Mouse (Mus musculus) midbrain, embryonic 10.5 days (tissue): Measurements from ENCODE around the gene Slc5a2. TPM values are rescaled to one million over a fixed set of nuclear protein-coding genes. Genes with fewer than 3 reads are reported as not detected.

ENCODE experiments used
- DNase-seq: peaks from one replicate; pipeline ENCODE4 v3.0.0-alpha.2; 2017; ENCODE audit warnings: low spot score
- H3K27ac ChIP-seq: fragments of 300-500 bp; sonication (generic); replicated peaks from 2 replicates; pipeline ENCODE4 v1.5.1; 2016; ENCODE audit warnings: mild to moderate bottlenecking
- H3K27me3 ChIP-seq: fragments of 300-500 bp; sonication (generic); 2 replicates; pipeline ENCODE4 v1.6.1; 2016; ENCODE audit warnings: low read depth, mild to moderate bottlenecking; ENCODE audit not compliant: poor library complexity, severe bottlenecking
- H3K36me3 ChIP-seq: fragments of 300-500 bp; sonication (generic); 2 replicates; pipeline ENCODE4 v1.6.1; 2016; ENCODE audit warnings: mild to moderate bottlenecking, moderate library complexity
- H3K4me1 ChIP-seq: fragments of 300-500 bp; sonication (generic); 2 replicates; pipeline ENCODE4 v1.6.1; 2016
- H3K4me3 ChIP-seq: fragments of 300-500 bp; sonication (generic); 2 replicates; pipeline ENCODE4 v1.5.1; 2016; ENCODE audit warnings: mild to moderate bottlenecking, moderate library complexity
- H3K9me3 ChIP-seq: fragments of 300-500 bp; sonication (generic); replicated peaks from 2 replicates; pipeline ENCODE4 v1.6.1; 2016; ENCODE audit warnings: mild to moderate bottlenecking
- whole genome bisulfite sequencing: fragments of 180-500 bp; shearing (Covaris S2); methylation state at CpG from one replicate; pipeline ENCODE4 v1.1.7; 2016; 5-methylcytosine and 5-hydroxymethylcytosine counted together
- polyA plus RNA-seq: library from polyadenylated mRNA; unstranded; fragments of >200 nt; fragmentation: Nextera tagmentation; extraction: Ambion mirVana; gene quantifications from 2 replicates; pipeline ENCODE4 v1.2.1, GENCODE M21; 2016

Gene Slc5a2
- polyA plus RNA-seq, 1 experiment from 2014 or later, result 0.28 TPM

- H3K27ac ChIP-seq, result 0 out of 2 replicates have a peak overlapping the region, but pooled peaks have one; percentile 13
- no peak overlapping the region for H3K4me3 ChIP-seq
- peaks cover 53% of the 10 kb centered on the region for H3K36me3 ChIP-seq
- peaks cover 21% of the 10 kb centered on the region for H3K27me3 ChIP-seq
- no peak for DNase-seq
- no peaks in the 10 kb centered on the region for H3K9me3 ChIP-seq
- H3K4me1 ChIP-seq, result peaks cover 71% of the 10 kb centered on the region
- 96% methylated on average over 16 of the region's 16 CpGs for WGBS
Measured at GRCm38 (mm10) chr7:128242331-128242730, 23.1 kb upstream of the Slc5a2 start.

GRCm38 (mm10) chr7:128243921-128244320 lies 21.5 kb upstream of the Slc5a2 start:
- H3K27me3 ChIP-seq, result peaks cover 33% of the 10 kb centered on the region
- no peaks in the 10 kb centered on the region for H3K9me3 ChIP-seq
- peak; percentile 38 for DNase-seq
- WGBS, result 36% methylated on average over 10 of the region's 10 CpGs
- peaks cover 76% of the 10 kb centered on the region for H3K4me1 ChIP-seq
- peak overlapping the region; percentile 69 for H3K27ac ChIP-seq
- peaks cover 53% of the 10 kb centered on the region for H3K36me3 ChIP-seq
- no peak overlapping the region for H3K4me3 ChIP-seq

- H3K27me3 ChIP-seq, result peaks cover 38% of the 10 kb centered on the region
- WGBS, result 81% methylated on average over 18 of the region's 18 CpGs
- peak overlapping the region; percentile 69 for H3K27ac ChIP-seq
- H3K36me3 ChIP-seq, result peaks cover 53% of the 10 kb centered on the region
- peaks cover 71% of the 10 kb centered on the region for H3K4me1 ChIP-seq
- no peaks in the 10 kb centered on the region for H3K9me3 ChIP-seq
- no peak overlapping the region for H3K4me3 ChIP-seq
- no peak for DNase-seq
Measured at GRCm38 (mm10) chr7:128244410-128245025, 20.9 kb upstream of the Slc5a2 start.

- H3K36me3 ChIP-seq, result peaks cover 43% of the 10 kb centered on the region
- no peak overlapping the region for H3K27ac ChIP-seq
- H3K4me1 ChIP-seq, result peaks cover 61% of the 10 kb centered on the region
- no peaks in the 10 kb centered on the region for H3K9me3 ChIP-seq
- WGBS, result 88% methylated on average over 4 of the region's 4 CpGs
- peaks cover 47% of the 10 kb centered on the region for H3K27me3 ChIP-seq
- no peak overlapping the region for H3K4me3 ChIP-seq
- DNase-seq, result no peak
Measured at GRCm38 (mm10) chr7:128245547-128245946, 19.9 kb upstream of the Slc5a2 start.

GRCm38 (mm10) chr7:128246496-128247391 lies 18.7 kb upstream of the Slc5a2 start, which contains the start of gene Tgfb1i1:
Tgfb1i1 (plus strand) TSS chr7:128246812.
- H3K9me3 ChIP-seq, result no peaks in the 10 kb centered on the region
- DNase-seq, result peak; percentile 58
- H3K4me1 ChIP-seq, result peaks cover 58% of the 10 kb centered on the region
- H3K27me3 ChIP-seq, result peaks cover 59% of the 10 kb centered on the region
- H3K4me3 ChIP-seq, result peak within 1 kb of the TSS; percentile 52
- peaks cover 31% of the 10 kb centered on the region for H3K36me3 ChIP-seq
- peak within 1 kb of the TSS; percentile 81 for H3K27ac ChIP-seq
- WGBS, result 3% methylated on average over 29 of the region's 30 CpGs

GRCm38 (mm10) chr7:128247443-128247842 lies 18.0 kb upstream of the Slc5a2 start:
- H3K36me3 ChIP-seq, result peaks cover 24% of the 10 kb centered on the region
- peaks cover 66% of the 10 kb centered on the region for H3K27me3 ChIP-seq
- WGBS, result 3% methylated on average over 13 of the region's 13 CpGs
- H3K27ac ChIP-seq, result peak overlapping the region; percentile 81
- peaks cover 59% of the 10 kb centered on the region for H3K4me1 ChIP-seq
- peak overlapping the region; percentile 52 for H3K4me3 ChIP-seq
- no peaks in the 10 kb centered on the region for H3K9me3 ChIP-seq
- peak; percentile 84 for DNase-seq

GRCm38 (mm10) chr7:128248081-128249042 lies 17.1 kb upstream of the Slc5a2 start:
- Histone ChIP-seq H3K9me3 (no peaks in the 10 kb centered on the region), H3K27ac (no peak overlapping the region), H3K27me3 (peaks cover 75% of the 10 kb centered on the region), H3K4me1 (peaks cover 58% of the 10 kb centered on the region), H3K36me3 (peaks cover 15% of the 10 kb centered on the region), H3K4me3 (peak overlapping the region; percentile 14)
- 86% methylated on average over 10 of the region's 10 CpGs for WGBS
- no peak for DNase-seq

GRCm38 (mm10) chr7:128249998-128250397 lies 15.5 kb upstream of the Slc5a2 start:
- Histone ChIP-seq H3K27ac (no peak overlapping the region), H3K27me3 (peaks cover 77% of the 10 kb centered on the region), H3K9me3 (no peaks in the 10 kb centered on the region), H3K4me1 (peaks cover 44% of the 10 kb centered on the region), H3K4me3 (no peak overlapping the region), H3K36me3 (peaks cover 3% of the 10 kb centered on the region)
- no peak for DNase-seq
- 88% methylated on average over 5 of the region's 5 CpGs for WGBS

- H3K4me3 ChIP-seq, result peak overlapping the region; percentile 51
- 57% methylated on average over 12 of the region's 12 CpGs for WGBS
- peaks cover 31% of the 10 kb centered on the region for H3K4me1 ChIP-seq
- H3K27me3 ChIP-seq, result peaks cover 65% of the 10 kb centered on the region
- H3K36me3 ChIP-seq, result no peaks in the 10 kb centered on the region
- no peak for DNase-seq
- H3K27ac ChIP-seq, result peak overlapping the region; percentile 65
- no peaks in the 10 kb centered on the region for H3K9me3 ChIP-seq
Measured at GRCm38 (mm10) chr7:128251946-128252345, 13.5 kb upstream of the Slc5a2 start.

- 17% methylated on average over 24 of the region's 24 CpGs for WGBS
- H3K36me3 ChIP-seq, result no peaks in the 10 kb centered on the region
- DNase-seq, result peak; percentile 56
- H3K9me3 ChIP-seq, result no peaks in the 10 kb centered on the region
- peaks cover 65% of the 10 kb centered on the region for H3K27me3 ChIP-seq
- H3K27ac ChIP-seq, result peak overlapping the region; percentile 65
- H3K4me3 ChIP-seq, result peak overlapping the region; percentile 51
- H3K4me1 ChIP-seq, result peaks cover 25% of the 10 kb centered on the region
Measured at GRCm38 (mm10) chr7:128252609-128253008, 12.8 kb upstream of the Slc5a2 start.

- no peak for DNase-seq
- Histone ChIP-seq H3K4me1 (peaks cover 16% of the 10 kb centered on the region), H3K27me3 (peaks cover 49% of the 10 kb centered on the region), H3K27ac (no peak overlapping the region), H3K4me3 (no peak overlapping the region), H3K36me3 (no peaks in the 10 kb centered on the region), H3K9me3 (no peaks in the 10 kb centered on the region)
- 58% methylated on average over 2 of the region's 2 CpGs for WGBS
Measured at GRCm38 (mm10) chr7:128254978-128255377, 10.5 kb upstream of the Slc5a2 start.

- WGBS, result 87% methylated on average over 5 of the region's 5 CpGs
- H3K36me3 ChIP-seq, result no peaks in the 10 kb centered on the region
- H3K4me3 ChIP-seq, result no peak overlapping the region
- peaks cover 16% of the 10 kb centered on the region for H3K4me1 ChIP-seq
- no peak for DNase-seq
- H3K27me3 ChIP-seq, result peaks cover 42% of the 10 kb centered on the region
- H3K27ac ChIP-seq, result no peak overlapping the region
- no peaks in the 10 kb centered on the region for H3K9me3 ChIP-seq
Measured at GRCm38 (mm10) chr7:128255757-128256156, 9.7 kb upstream of the Slc5a2 start.
